Mouse (Mus musculus) granulocyte monocyte progenitor cell, adult 5-6 weeks (primary cell): ENCODE measurements around the gene Lars2. TPM values are rescaled to one million over a fixed set of nuclear protein-coding genes. Genes with fewer than 3 reads are reported as not detected.
A peak's percentile ranks its signal among the peaks of the same experiment; 100 is the strongest.

ENCODE experiments used
- ATAC-seq: replicated peaks from 2 replicates; pipeline ENCODE4 v1.8.0; 2016; ENCODE audit warnings: mild to moderate bottlenecking, moderate TSS enrichment, inconsistent platforms; ENCODE audit not compliant: poor library complexity, severe bottlenecking
- total RNA-seq, 2 experiments: library from RNA; stranded (forward) in 1 of 2; stranded (reverse) in 1 of 2; fragments of 200-712, 200-1000 nt in 1 of 2; fragments of >200 nt in 1 of 2; fragmentation: Nextera tagmentation in 1 of 2; gene quantifications; 2 replicates each; pipeline ENCODE4 v1.2.3; 2014 to 2017

Gene Lars2
- total RNA-seq, 2 experiments from 2014 or later: 33.6 to 24,943 TPM

GRCm38 (mm10) chr9:123468406-123469085 lies 101.8 kb downstream of the Lars2 start:
- ATAC-seq: no peak

- ATAC-seq: no peak
Observed at GRCm38 (mm10) chr9:123469087-123469486, 102.4 kb downstream of the Lars2 start.

DNA sequence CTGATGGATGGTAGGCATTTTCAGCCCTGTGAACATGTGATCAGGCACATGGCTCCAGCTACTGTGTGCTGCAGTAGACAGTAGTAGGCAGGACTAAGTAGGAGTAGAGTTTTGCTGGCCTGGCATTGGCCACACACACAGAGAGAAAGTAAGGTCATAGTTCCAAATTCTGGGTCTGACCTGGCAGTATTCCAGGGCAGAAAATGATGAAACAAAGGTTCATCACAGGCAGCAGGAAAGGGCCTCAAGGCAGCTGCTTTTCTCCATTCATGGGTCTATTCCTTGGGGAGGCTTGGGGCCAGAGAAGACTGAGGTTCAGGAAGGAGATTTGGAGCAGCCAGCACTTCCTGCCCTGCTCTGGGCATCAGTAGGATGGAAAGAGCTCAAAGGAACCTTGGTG lies 106.7 kb downstream of the Lars2 start:
- ATAC-seq: no peak

- ATAC-seq: no peak
Observed at GRCm38 (mm10) chr9:123475569-123475968, 108.8 kb downstream of the Lars2 start.

DNA sequence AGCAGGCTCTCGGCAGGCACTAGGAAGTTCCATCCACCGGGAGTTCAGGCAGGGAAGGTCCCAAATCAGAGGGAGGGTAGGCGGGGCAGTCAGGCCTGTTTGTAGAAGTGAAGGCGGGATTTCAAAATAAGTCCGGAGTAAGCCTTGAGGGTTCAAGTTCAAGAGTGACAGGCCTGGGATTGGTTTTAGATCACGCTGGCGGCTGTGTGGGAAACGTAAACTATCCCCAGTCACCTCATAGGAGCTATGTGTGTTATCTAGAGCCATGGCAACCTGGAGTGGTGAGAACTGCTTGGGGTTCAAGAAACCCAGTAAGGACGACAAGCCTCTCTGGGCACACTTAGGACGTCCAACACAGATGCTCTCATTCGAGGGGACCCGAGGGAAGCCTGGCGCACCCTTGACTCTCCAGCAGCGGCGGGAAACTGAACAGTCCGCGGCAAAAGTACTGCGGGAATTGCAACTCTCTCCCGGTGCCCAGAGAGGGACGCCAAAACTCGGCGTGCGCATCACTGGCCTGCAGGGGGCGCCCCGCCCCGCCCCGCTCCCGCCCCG lies 111.4 kb downstream of the Lars2 start:
- ATAC-seq: peak; percentile 38

DNA sequence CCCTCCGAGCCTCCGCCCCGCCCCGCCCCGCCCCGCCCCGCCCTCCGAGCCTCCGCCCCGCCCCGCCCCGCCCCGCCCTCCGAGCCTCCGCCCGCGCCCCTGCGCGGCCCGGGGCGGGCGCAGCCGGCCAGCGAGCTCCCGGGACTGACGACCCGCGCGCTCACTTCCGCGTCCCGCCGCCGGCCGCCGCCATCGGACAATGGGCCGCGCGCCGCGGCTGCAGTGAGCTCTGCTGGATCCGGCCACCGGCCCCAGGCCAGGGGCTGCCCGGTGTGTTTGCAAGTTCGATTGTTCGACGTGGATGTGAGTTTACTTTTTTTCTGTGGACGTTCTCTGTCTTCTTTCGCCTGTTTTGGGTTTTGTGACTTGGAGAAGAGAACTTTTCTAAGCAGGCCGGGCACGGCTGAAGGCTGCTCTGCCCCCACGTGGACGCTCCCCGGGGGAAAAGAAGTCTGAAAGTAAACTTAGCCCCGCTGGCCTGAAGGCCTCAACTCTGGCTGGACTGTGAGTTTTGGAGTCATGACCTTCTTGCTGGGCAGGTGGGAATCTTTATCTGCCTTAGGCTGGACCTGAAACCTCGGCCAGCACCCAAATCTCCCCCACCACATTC lies 112.0 kb downstream of the Lars2 start, which contains the start of gene Limd1:
Gene Limd1, plus strand, starts transcription at position 121 of the 610 bp plus-strand sequence.
- peak; percentile 43 for ATAC-seq

- ATAC-seq: no peak
Observed at GRCm38 (mm10) chr9:123479196-123479669, 112.5 kb downstream of the Lars2 start.

GRCm38 (mm10) chr9:123479876-123480252 lies 113.1 kb downstream of the Lars2 start:
- no peak for ATAC-seq

DNA sequence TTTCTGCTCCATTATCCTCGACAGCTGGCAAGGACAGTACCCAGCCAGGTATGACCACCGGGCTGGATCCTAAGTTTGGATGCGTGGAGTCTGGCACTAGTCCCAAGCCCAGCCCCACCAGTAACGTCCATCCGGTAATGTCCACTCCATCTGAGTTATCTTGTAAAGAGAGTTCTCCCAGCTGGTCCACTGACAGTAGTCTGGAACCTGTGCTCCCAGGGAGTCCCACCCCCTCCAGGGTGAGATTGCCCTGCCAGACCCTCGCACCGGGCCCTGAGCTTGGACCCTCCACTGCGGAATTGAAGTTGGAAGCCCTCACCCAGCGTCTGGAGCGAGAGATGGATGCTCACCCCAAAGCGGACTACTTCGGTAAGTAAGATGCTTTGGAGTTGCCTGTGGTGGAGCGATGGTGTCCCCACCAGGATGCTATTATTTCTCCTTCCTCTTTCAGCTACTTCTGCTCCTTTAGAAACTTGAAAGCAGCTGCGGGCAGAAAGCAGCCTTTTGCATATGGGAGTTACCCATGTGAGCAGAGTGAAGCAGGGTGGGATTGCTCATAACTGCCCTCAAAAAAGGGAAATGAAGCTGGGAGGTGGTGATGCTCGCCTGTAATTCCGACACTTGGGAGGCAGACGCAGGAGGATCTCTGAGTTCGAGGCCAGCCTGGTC lies 113.7 kb downstream of the Lars2 start:
- peak; percentile 76 for ATAC-seq

- ATAC-seq: no peak
Observed at GRCm38 (mm10) chr9:123481136-123481535, 114.4 kb downstream of the Lars2 start.

GRCm38 (mm10) chr9:123483598-123483997 lies 116.9 kb downstream of the Lars2 start:
- no peak for ATAC-seq

DNA sequence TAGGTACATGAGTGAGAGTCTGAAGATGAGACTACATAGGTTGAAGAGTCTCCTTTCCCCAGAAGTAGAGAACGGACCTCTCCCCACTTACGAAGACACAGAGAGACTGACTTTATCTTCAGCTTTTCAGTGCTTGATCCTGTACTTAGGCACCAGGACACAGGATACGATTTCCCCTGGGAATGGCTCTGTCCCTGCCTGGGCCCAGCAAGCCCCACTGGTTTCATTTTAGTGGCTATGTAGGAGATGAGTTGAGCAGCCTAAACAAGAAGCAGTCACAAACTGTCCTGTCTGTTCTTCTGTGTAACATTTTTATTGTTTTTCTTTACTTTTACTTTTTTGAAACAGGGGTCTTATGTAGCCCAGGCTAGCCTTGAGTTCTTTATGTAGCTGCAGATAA lies 118.1 kb downstream of the Lars2 start:
- no peak for ATAC-seq

DNA sequence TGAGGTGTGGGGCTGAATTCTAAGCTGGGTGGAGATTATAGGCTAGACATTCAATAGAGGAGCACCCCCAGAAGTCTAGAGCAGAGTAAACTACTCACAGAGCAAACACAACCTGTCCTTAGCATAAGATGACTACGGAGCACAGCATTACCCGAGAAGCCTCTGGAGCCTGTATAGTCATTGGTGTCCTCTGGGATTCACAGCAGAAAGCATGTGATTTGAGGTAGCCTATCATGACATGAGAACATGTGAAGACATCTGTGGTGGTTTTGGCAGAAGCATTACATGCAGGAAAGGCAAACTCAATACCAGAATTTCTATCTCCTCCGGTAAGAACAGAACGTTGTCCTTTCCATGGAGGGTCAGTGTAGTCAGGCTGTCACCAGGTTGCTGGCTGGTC lies 118.8 kb downstream of the Lars2 start:
- ATAC-seq: no peak

GRCm38 (mm10) chr9:123486635-123487034 lies 119.9 kb downstream of the Lars2 start:
- no peak for ATAC-seq

DNA sequence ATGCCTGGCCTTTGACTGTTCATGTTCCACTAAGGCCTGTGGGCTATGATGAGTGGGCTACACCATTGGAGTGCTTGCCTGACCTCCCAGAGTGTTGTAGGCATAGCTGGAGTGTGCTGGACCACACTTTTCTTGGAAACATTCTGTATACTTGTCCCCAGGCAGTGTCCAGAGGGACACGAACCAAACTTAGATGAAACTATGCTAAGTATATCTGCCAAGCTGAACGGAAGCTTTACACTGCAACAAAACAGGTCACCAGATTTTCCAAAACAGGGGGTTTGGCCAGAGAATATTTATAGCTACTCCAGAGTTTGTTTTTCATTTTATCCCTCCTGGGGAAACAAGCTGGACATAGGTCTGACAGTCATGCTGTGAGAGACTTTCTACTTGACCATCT lies 122.3 kb downstream of the Lars2 start:
- ATAC-seq: no peak

GRCm38 (mm10) chr9:123489727-123490343 lies 123.1 kb downstream of the Lars2 start:
- ATAC-seq: no peak

DNA sequence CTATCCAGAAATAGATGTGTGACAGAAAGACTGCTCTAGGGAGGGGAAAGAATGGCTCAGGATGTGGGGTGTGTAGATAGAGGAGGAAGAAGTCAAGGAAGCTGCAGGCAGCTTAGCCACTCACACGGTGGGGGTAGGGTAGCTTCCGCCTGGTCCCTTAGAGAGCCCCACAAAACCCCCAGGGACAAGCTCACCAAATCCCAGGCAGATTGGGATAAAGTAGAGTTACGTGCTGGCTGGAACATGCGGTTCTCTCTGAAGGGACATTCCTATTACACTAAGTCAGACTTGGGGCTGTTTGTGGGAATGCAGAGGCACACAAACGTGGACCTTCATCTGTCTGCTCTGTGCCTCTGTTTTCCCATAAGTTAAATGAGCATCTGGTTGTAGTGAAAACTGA lies 124.2 kb downstream of the Lars2 start:
- no peak for ATAC-seq

GRCm38 (mm10) chr9:123491917-123492585 lies 125.3 kb downstream of the Lars2 start:
- no peak for ATAC-seq

- ATAC-seq: no peak
Observed at GRCm38 (mm10) chr9:123496665-123497064, 129.9 kb downstream of the Lars2 start.

- ATAC-seq: peak; percentile 99
Observed at GRCm38 (mm10) chr9:123497906-123498305, 131.2 kb downstream of the Lars2 start.
